Mouse (Mus musculus) small intestine, adult 2 months (tissue): Measurements from ENCODE around the gene Mgp.

Experiments used
- CTCF ChIP-seq: fragments of 200-500 bp; IDR thresholded peaks from 2 replicates; pipeline ENCODE4 v1.5.1; 2012; ENCODE audit warnings: low read depth, mild to moderate bottlenecking, control low read depth, inconsistent platforms, low read length, moderate library complexity, mixed read lengths; ENCODE audit not compliant: insufficient replicate concordance, insufficient read length; ENCODE audit errors: extremely low read depth
- POLR2A ChIP-seq: fragments of 200-500 bp; IDR thresholded peaks from 2 replicates; pipeline ENCODE4 v1.6.1; 2012; ENCODE audit warnings: low read depth, mild to moderate bottlenecking, control low read depth, inconsistent platforms, low read length, moderate library complexity

DNA sequence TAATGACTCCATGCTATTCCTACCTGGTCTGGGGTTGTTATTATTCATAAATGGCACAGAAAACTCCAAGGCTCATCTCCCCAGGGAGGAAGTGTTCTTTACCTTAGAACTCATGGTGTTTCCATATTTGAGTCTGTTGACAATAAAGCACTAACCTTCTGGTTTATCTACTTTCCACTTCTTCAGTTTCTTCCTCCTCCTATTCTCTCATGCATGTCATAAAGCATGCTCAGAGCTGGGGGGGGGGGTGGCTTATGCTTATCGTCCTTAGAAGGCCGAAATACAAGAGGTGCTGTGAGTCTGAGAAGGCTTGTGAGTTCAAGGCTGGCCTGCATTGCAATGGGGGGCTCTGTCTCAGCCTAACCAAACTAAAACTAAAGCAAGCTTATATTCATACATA is 20.4 kb downstream of the Mgp start:
- TF ChIP-seq CTCF = no peak
- no peak for TF ChIP-seq POLR2A
